Mouse (Mus musculus): ENCODE measurements at regions not wholly inside any gene's neighbourhood (a gene's known extent, or its start where the extent isn't known, plus 50 kb on each side); places are given as distances from the start of the nearest gene placed in this dataset.
A peak's percentile ranks its signal among the peaks of the same experiment; 100 is the strongest.

DNA sequence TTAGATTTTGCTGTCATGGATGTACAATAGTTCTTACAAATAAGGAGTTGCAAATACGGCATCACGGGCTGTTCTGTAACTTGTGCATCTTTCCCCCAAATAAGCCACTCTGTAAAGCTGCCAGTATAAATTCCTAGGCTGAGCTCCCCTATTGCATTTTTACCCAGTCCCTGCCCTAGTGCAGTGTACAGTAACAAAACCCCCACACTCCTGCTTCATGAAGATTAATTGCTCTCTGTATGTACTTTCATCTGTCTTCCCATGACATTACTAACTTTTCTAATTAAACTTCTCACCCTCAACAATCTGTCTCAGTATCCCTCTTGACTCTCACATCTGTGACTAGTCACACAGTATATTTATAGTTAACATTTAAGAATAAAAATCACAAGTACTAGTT is 73.4 kb downstream of the Tm4sf1 start:
- DNase-seq (ENCODE audit: low spot score), result no peak

DNA sequence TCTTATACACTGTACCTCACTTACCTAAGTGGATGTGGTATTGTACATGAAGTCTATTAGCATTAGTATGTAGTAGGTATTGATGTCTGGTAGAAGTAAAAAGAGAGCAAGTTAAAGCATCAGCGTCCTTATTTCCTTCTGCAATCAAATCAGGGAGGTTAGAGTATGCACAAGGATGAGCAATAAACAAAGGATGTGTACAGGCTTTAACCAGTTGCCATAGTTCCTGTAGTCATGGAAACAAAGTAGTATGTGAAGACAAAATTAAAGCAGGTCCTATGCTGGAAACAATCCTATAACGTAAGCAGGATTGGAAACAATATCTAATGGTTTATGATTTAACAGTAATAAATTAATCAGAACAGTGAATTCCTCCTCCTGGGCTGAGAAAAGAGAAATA is 78.0 kb downstream of the Tm4sf1 start:
- no peaks in the 10 kb centered on the region for H3K27me3 ChIP-seq (ENCODE audit: control insufficient read depth, insufficient read depth, low read length)
- DNase-seq (ENCODE audit: low spot score) (no peak), ATAC-seq (ENCODE audit: low FRiP score, low TSS enrichment) (no peak)
- TF ChIP-seq EP300 (optimal IDR thresholded peaks at IDR 0.05) (no peak), CTCF (IDR thresholded peaks at IDR 0.05; ENCODE audit: low read depth) (no peak)
- H3K4me3 ChIP-seq (ENCODE audit: low read depth, low read length), result no peak overlapping the region
- no peak overlapping the region for H3K9ac ChIP-seq (ENCODE audit: low read length)
- WGBS, result 74% methylated on average over 2 of the region's 2 CpGs
- H3K9me3 ChIP-seq (ENCODE audit: control insufficient read depth, low read length), result no peaks in the 10 kb centered on the region
- no peak overlapping the region for H3K4me2 ChIP-seq (replicated peaks; ENCODE audit: low read depth)
- H3K4me1 ChIP-seq (replicated peaks; ENCODE audit: control insufficient read depth, insufficient read depth), result no peaks in the 10 kb centered on the region
- no peak overlapping the region for H3K27ac ChIP-seq (replicated peaks)
- H3K36me3 ChIP-seq (ENCODE audit: control insufficient read depth, insufficient read depth, low read length), result no peaks in the 10 kb centered on the region

More for the DNA sequence above, 73.4 kb downstream of the Tm4sf1 start:
- Histone ChIP-seq H3K9me3 (ENCODE audit: control insufficient read depth, low read length) (no peaks in the 10 kb centered on the region), H3K4me3 (ENCODE audit: low read depth, low read length) (no peak overlapping the region), H3K9ac (ENCODE audit: low read length) (no peak overlapping the region), H3K4me1 (replicated peaks; ENCODE audit: control insufficient read depth, insufficient read depth) (no peaks in the 10 kb centered on the region), H3K27ac (replicated peaks) (no peak overlapping the region), H3K36me3 (ENCODE audit: control insufficient read depth, insufficient read depth, low read length) (no peaks in the 10 kb centered on the region), H3K27me3 (ENCODE audit: control insufficient read depth, insufficient read depth, low read length) (no peaks in the 10 kb centered on the region), H3K4me2 (replicated peaks; ENCODE audit: low read depth) (no peak overlapping the region)
- no peak for ATAC-seq (ENCODE audit: low FRiP score, low TSS enrichment)
- TF ChIP-seq EP300 (optimal IDR thresholded peaks at IDR 0.05) (no peak), CTCF (IDR thresholded peaks at IDR 0.05; ENCODE audit: low read depth) (no peak)
- WGBS, result 65% methylated on average over 2 of the region's 2 CpGs

DNA sequence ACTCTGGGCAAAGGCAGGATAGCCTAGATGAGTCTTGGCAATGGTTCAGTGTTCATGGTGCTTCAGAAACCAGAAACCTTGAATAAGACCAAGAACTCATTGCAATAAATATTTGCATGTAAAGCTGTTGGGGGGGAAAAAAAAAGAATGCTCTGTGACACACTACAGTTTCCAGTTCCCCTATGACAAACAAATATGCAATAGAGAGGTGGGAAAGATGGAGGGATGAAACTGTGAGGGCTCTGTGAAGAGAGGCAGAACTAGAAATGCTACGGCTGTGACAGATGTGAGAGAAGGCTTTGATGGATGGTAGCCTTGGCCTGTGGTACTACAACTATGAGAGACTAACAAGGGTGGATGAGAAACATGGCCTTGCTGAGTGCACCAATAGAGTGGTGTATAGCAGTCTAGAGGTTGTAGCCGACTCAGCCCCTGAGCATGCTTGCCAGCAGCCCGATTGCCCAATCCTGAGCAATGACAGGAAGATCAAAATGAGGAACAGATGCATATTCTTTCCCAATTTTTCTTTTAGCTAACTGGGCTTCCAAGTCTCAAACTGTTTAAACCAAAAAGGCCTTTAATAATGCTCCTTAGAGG is 79.4 kb downstream of the Tm4sf1 start:
- WGBS, result 69% methylated on average over 3 of the region's 3 CpGs
- no peaks in the 10 kb centered on the region for H3K9me3 ChIP-seq (ENCODE audit: control insufficient read depth, low read length)
- no peaks in the 10 kb centered on the region for H3K27me3 ChIP-seq (ENCODE audit: control insufficient read depth, insufficient read depth, low read length)
- no peak overlapping the region for H3K4me3 ChIP-seq (ENCODE audit: low read depth, low read length)
- TF ChIP-seq EP300 (optimal IDR thresholded peaks at IDR 0.05), result no peak
- no peak for TF ChIP-seq CTCF (IDR thresholded peaks at IDR 0.05; ENCODE audit: low read depth)
- H3K36me3 ChIP-seq (ENCODE audit: control insufficient read depth, insufficient read depth, low read length), result no peaks in the 10 kb centered on the region
- H3K4me2 ChIP-seq (replicated peaks; ENCODE audit: low read depth), result no peak overlapping the region
- H3K4me1 ChIP-seq (replicated peaks; ENCODE audit: control insufficient read depth, insufficient read depth), result no peaks in the 10 kb centered on the region
- H3K9ac ChIP-seq (ENCODE audit: low read length), result no peak overlapping the region
- DNase-seq (ENCODE audit: low spot score) (no peak), ATAC-seq (ENCODE audit: low FRiP score, low TSS enrichment) (no peak)
- H3K27ac ChIP-seq (replicated peaks), result no peak overlapping the region

- Histone ChIP-seq H3K4me2 (replicated peaks; ENCODE audit: low read depth) (no peak overlapping the region), H3K9me3 (ENCODE audit: control insufficient read depth, low read length) (no peaks in the 10 kb centered on the region), H3K9ac (ENCODE audit: low read length) (no peak overlapping the region), H3K4me1 (replicated peaks; ENCODE audit: control insufficient read depth, insufficient read depth) (no peaks in the 10 kb centered on the region), H3K27me3 (ENCODE audit: control insufficient read depth, insufficient read depth, low read length) (no peaks in the 10 kb centered on the region), H3K27ac (replicated peaks) (no peak overlapping the region), H3K4me3 (ENCODE audit: low read depth, low read length) (no peak overlapping the region), H3K36me3 (ENCODE audit: control insufficient read depth, insufficient read depth, low read length) (no peaks in the 10 kb centered on the region)
- TF ChIP-seq EP300 (optimal IDR thresholded peaks at IDR 0.05) (no peak), CTCF (IDR thresholded peaks at IDR 0.05; ENCODE audit: low read depth) (no peak)
- 53% methylated on average over 3 of the region's 3 CpGs for WGBS
- ATAC-seq (ENCODE audit: low FRiP score, low TSS enrichment) (no peak), DNase-seq (ENCODE audit: low spot score) (no peak)
Measured at GRCm38 (mm10) chr3:57218431-57218830, 83.4 kb downstream of the Tm4sf1 start.

- 22% methylated on average over 3 of the region's 3 CpGs for WGBS
- no peak for ATAC-seq (ENCODE audit: low FRiP score, low TSS enrichment)
- no peak for TF ChIP-seq EP300 (optimal IDR thresholded peaks at IDR 0.05)
- peak; percentile 84 for TF ChIP-seq CTCF (IDR thresholded peaks at IDR 0.05; ENCODE audit: low read depth)
Measured at GRCm38 (mm10) chr3:57204066-57204723, 97.6 kb downstream of the Tm4sf1 start.

DNA sequence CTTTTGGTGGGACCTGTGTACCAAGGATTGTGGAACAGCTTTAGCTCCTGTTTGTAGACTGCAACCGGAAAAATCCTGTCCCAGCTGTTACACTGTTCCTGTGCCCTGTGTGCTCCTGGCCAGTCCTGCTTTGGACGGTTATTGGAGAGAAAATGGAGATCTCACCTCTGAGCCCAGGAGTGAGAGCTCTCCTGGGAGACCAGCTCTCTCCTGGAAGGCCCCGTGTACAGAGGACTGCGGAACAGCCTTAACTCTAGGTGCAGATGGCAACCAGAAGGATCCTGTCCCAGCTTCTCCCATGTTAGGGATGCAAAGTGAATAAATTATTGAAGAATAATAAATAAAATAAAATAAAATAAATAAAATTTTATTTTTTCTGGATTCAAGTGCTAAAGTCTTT is 98.4 kb downstream of the Tm4sf1 start:
- 76% methylated on average over 4 of the region's 4 CpGs for WGBS
- no peak for DNase-seq (ENCODE audit: low spot score)

More at GRCm38 (mm10) chr3:57204066-57204723, 97.6 kb downstream of the Tm4sf1 start:
- Histone ChIP-seq H3K27ac (replicated peaks) (no peak overlapping the region), H3K4me2 (replicated peaks; ENCODE audit: low read depth) (no peak overlapping the region), H3K9ac (ENCODE audit: low read length) (no peak overlapping the region), H3K4me1 (replicated peaks; ENCODE audit: control insufficient read depth, insufficient read depth) (no peaks in the 10 kb centered on the region), H3K4me3 (ENCODE audit: low read depth, low read length) (no peak overlapping the region), H3K9me3 (ENCODE audit: control insufficient read depth, low read length) (no peaks in the 10 kb centered on the region), H3K36me3 (ENCODE audit: control insufficient read depth, insufficient read depth, low read length) (no peaks in the 10 kb centered on the region), H3K27me3 (ENCODE audit: control insufficient read depth, insufficient read depth, low read length) (no peaks in the 10 kb centered on the region)
- DNase-seq (ENCODE audit: low spot score), result no peak

More for the DNA sequence above, 98.4 kb downstream of the Tm4sf1 start:
- TF ChIP-seq CTCF (IDR thresholded peaks at IDR 0.05; ENCODE audit: low read depth) (no peak), EP300 (optimal IDR thresholded peaks at IDR 0.05) (no peak)
- no peak overlapping the region for H3K27ac ChIP-seq (replicated peaks)
- no peak overlapping the region for H3K4me3 ChIP-seq (ENCODE audit: low read depth, low read length)
- no peaks in the 10 kb centered on the region for H3K36me3 ChIP-seq (ENCODE audit: control insufficient read depth, insufficient read depth, low read length)
- no peaks in the 10 kb centered on the region for H3K9me3 ChIP-seq (ENCODE audit: control insufficient read depth, low read length)
- no peak overlapping the region for H3K9ac ChIP-seq (ENCODE audit: low read length)
- no peak for ATAC-seq (ENCODE audit: low FRiP score, low TSS enrichment)
- no peak overlapping the region for H3K4me2 ChIP-seq (replicated peaks; ENCODE audit: low read depth)
- H3K27me3 ChIP-seq (ENCODE audit: control insufficient read depth, insufficient read depth, low read length), result no peaks in the 10 kb centered on the region
- no peaks in the 10 kb centered on the region for H3K4me1 ChIP-seq (replicated peaks; ENCODE audit: control insufficient read depth, insufficient read depth)
